Mouse (Mus musculus): ENCODE results near the gene Suds3. TPM values are rescaled to one million over a fixed set of nuclear protein-coding genes. Genes with fewer than 3 reads are reported as not detected.

Suds3 gene
- 52.9 and 83.1 TPM in 2 replicates for polyA plus RNA-seq (2014; fragmentation: Nextera tagmentation; extraction: Ambion mirVana)

DNA sequence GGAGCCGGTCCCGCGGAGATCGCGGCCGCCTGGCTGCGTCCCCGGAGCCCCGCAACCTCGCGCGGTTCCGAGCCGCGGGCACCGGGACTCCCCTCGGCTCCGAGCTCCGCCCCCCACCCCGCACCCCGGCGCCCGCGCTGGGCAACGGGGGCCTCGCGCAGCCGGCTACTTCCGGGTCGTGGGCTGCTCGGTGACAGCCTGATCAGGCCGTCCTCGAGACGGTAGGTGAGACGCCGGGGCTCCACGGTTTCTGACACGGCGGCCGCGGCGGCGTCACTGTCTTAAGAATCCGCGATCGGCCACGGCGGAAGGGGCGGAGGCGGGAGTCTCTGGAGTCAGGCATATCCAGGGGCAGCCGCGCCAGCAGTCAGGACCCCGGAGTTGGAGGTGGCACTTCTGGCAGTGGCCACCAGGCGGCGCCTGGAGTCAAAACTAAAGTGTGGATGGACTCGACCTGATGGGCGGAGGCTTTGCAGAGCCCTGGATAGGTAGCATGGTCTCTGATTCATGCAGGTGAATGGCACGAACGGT is at the start of gene Suds3:
Suds3 (minus strand) TSS at position 278 of the 531 bp plus-strand sequence.
- Histone ChIP-seq H3K36me3 (ENCODE audit: control insufficient read depth, insufficient read depth, low read length) (peaks cover 26% of the 10 kb centered on the region), H3K4me2 (ENCODE audit: low read length) (peak within 1 kb of the TSS; percentile 84), H3K4me3 (replicated peaks; ENCODE audit: low read depth, low read length) (peak within 1 kb of the TSS; percentile 92), H3K9ac (replicated peaks; ENCODE audit: low read length) (peak within 1 kb of the TSS; percentile 86), H3K27ac (replicated peaks; ENCODE audit: low read depth, low read length) (peak within 1 kb of the TSS; percentile 91), H3K27me3 (ENCODE audit: control insufficient read depth, insufficient read depth, low read length) (0 out of 2 replicates have a peak, but pooled peaks cover under 1% of the 10 kb centered on the region), H3K9me3 (ENCODE audit: control insufficient read depth, low read length) (no peaks in the 10 kb centered on the region), H3K4me1 (ENCODE audit: control insufficient read depth, insufficient read depth, low read length) (peaks cover 12% of the 10 kb centered on the region)
- WGBS = under 1% methylated on average over 59 of the region's 59 CpGs
- DNase-seq = peak; percentile 94
- peak; percentile 82 for ATAC-seq (ENCODE audit: low FRiP score, low TSS enrichment)

DNA sequence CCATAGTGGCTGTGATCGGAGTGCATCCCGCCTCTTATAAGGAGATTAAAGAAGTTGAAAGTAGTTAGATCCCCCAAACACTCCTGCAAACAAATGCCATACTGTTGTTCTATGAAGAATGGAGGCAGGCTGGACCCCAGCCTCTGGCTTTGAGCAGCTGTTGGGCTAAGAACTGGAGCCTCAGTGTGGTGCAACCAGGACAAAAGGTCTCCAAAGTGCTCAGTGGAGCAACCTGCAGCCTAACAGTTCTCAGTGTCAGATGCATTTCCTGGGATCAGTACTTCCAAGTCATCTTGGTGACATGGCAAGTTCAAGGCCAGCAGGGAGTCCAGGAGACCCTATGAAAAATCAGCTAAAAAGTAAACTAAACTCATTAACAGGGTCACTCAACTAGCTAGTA is 49.0 kb upstream of the Suds3 start:
- Histone ChIP-seq H3K36me3 (ENCODE audit: control insufficient read depth, insufficient read depth, low read length) (no peaks in the 10 kb centered on the region), H3K9me3 (ENCODE audit: control insufficient read depth, low read length) (no peaks in the 10 kb centered on the region), H3K27me3 (ENCODE audit: control insufficient read depth, insufficient read depth, low read length) (no peaks in the 10 kb centered on the region), H3K4me3 (replicated peaks; ENCODE audit: low read depth, low read length) (no peak overlapping the region), H3K4me1 (ENCODE audit: control insufficient read depth, insufficient read depth, low read length) (no peaks in the 10 kb centered on the region), H3K4me2 (ENCODE audit: low read length) (no peak overlapping the region), H3K9ac (replicated peaks; ENCODE audit: low read length) (no peak overlapping the region), H3K27ac (replicated peaks; ENCODE audit: low read depth, low read length) (no peak overlapping the region)
- DNase-seq (no peak), ATAC-seq (ENCODE audit: low FRiP score, low TSS enrichment) (no peak)
- WGBS = 60% methylated on average over 2 of the region's 2 CpGs

DNA sequence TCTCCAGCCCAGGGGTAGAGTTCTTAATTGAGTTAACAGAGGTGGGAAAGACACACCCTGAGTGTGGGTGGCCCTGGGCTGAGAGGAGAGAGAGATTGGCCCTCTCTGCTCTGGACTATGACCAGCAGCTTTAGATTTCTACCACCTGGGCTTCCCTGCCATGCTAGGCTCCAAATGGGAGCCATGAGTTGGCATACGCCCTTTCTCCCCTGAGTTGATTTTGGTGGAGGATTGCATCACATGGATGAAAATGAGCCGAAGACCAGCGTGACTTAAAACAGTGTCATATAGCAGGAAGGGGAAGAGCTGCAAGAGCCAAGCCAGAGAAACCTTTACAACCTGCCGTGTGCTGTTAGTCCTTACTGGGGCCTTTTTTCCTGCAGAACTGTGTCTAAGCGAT is 48.6 kb upstream of the Suds3 start:
- Histone ChIP-seq H3K9me3 (ENCODE audit: control insufficient read depth, low read length) (no peaks in the 10 kb centered on the region), H3K4me1 (ENCODE audit: control insufficient read depth, insufficient read depth, low read length) (no peaks in the 10 kb centered on the region), H3K27me3 (ENCODE audit: control insufficient read depth, insufficient read depth, low read length) (no peaks in the 10 kb centered on the region), H3K27ac (replicated peaks; ENCODE audit: low read depth, low read length) (no peak overlapping the region), H3K4me2 (ENCODE audit: low read length) (no peak overlapping the region), H3K9ac (replicated peaks; ENCODE audit: low read length) (no peak overlapping the region), H3K4me3 (replicated peaks; ENCODE audit: low read depth, low read length) (no peak overlapping the region), H3K36me3 (ENCODE audit: control insufficient read depth, insufficient read depth, low read length) (no peaks in the 10 kb centered on the region)
- WGBS = 88% methylated on average over 5 of the region's 5 CpGs
- ATAC-seq (ENCODE audit: low FRiP score, low TSS enrichment) = no peak
- no peak for DNase-seq

DNA sequence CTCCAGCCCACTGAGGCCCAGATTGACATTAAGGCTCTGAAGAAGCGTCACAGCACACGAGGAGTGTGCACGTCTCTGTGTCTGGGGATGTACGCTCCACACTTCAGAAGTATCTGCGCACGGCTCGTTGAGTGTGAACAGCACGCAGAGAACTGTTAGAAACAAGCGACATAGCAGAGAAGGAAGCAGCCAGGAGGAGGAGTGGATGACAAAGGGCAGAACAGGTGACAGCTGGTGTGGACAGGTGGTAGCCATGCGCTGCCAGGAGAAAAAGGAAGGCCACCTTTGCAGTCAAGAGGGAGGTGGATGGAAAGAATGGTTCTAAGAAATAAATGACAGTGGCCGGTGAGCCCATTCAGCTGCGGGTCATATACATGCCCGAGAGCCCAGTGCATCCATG is 47.9 kb upstream of the Suds3 start:
- no peak overlapping the region for H3K4me2 ChIP-seq (ENCODE audit: low read length)
- DNase-seq (no peak), ATAC-seq (ENCODE audit: low FRiP score, low TSS enrichment) (no peak)
- no peak overlapping the region for H3K27ac ChIP-seq (replicated peaks; ENCODE audit: low read depth, low read length)
- H3K4me3 ChIP-seq (replicated peaks; ENCODE audit: low read depth, low read length) = no peak overlapping the region
- H3K9me3 ChIP-seq (ENCODE audit: control insufficient read depth, low read length) = no peaks in the 10 kb centered on the region
- H3K36me3 ChIP-seq (ENCODE audit: control insufficient read depth, insufficient read depth, low read length) = no peaks in the 10 kb centered on the region
- 95% methylated on average over 13 of the region's 13 CpGs for WGBS
- no peak overlapping the region for H3K9ac ChIP-seq (replicated peaks; ENCODE audit: low read length)
- H3K27me3 ChIP-seq (ENCODE audit: control insufficient read depth, insufficient read depth, low read length) = no peaks in the 10 kb centered on the region
- H3K4me1 ChIP-seq (ENCODE audit: control insufficient read depth, insufficient read depth, low read length) = no peaks in the 10 kb centered on the region

DNA sequence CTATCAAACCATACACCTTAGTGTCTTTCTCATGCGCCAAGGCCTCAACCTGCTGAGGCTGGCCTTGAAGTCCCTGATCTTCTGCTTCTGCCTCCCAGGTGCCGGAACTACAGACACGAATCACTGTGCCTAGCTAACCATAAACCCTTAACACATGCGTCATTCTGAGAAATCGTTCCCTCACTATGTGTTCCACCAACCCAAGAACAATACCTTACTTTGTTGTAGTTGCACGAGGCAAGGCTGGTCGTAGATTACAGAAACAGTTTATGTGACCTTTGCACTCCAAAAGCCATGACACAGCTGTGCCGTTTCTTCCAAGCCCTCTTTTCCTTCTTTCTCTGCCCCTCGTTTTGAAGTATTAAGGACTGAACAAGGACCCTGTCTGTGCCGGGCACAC is 44.6 kb upstream of the Suds3 start:
- no peak overlapping the region for H3K4me3 ChIP-seq (replicated peaks; ENCODE audit: low read depth, low read length)

DNA sequence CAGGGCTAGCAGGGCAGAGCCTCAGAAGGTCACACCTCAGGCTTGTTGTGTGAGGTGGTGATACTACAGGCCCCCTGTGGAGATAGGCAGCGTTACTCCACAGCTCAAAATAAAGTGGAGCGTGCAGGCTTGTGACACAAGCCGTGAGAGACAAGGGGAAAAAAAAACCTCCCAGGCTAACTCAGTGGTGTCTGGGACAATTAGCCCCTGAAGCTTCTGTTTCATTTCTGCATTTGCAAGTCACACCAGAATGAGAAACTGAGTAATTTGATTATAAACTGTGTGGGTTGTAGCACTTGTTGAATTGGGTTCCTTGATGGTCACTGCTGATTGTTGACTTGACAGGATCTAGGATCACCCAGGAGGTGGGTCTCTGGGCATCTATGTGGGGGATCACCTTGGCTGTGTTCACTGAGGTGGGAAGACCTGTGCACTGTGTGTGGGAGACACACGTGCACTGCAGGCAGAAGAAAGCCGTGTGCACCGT is 43.9 kb upstream of the Suds3 start:
- H3K27ac ChIP-seq (replicated peaks; ENCODE audit: low read depth, low read length) = no peak overlapping the region
- H3K9me3 ChIP-seq (ENCODE audit: control insufficient read depth, low read length) = no peaks in the 10 kb centered on the region
- no peaks in the 10 kb centered on the region for H3K36me3 ChIP-seq (ENCODE audit: control insufficient read depth, insufficient read depth, low read length)
- 61% methylated on average over 6 of the region's 6 CpGs for WGBS
- ATAC-seq (ENCODE audit: low FRiP score, low TSS enrichment) (no peak), DNase-seq (no peak)
- H3K9ac ChIP-seq (replicated peaks; ENCODE audit: low read length) = no peak overlapping the region
- no peaks in the 10 kb centered on the region for H3K4me1 ChIP-seq (ENCODE audit: control insufficient read depth, insufficient read depth, low read length)
- no peaks in the 10 kb centered on the region for H3K27me3 ChIP-seq (ENCODE audit: control insufficient read depth, insufficient read depth, low read length)
- no peak overlapping the region for H3K4me2 ChIP-seq (ENCODE audit: low read length)
- no peak overlapping the region for H3K4me3 ChIP-seq (replicated peaks; ENCODE audit: low read depth, low read length)

More for the DNA sequence above, 44.6 kb upstream of the Suds3 start:
- Histone ChIP-seq H3K4me1 (ENCODE audit: control insufficient read depth, insufficient read depth, low read length) (no peaks in the 10 kb centered on the region), H3K36me3 (ENCODE audit: control insufficient read depth, insufficient read depth, low read length) (no peaks in the 10 kb centered on the region), H3K4me2 (ENCODE audit: low read length) (no peak overlapping the region), H3K27me3 (ENCODE audit: control insufficient read depth, insufficient read depth, low read length) (no peaks in the 10 kb centered on the region), H3K27ac (replicated peaks; ENCODE audit: low read depth, low read length) (no peak overlapping the region), H3K9ac (replicated peaks; ENCODE audit: low read length) (no peak overlapping the region), H3K9me3 (ENCODE audit: control insufficient read depth, low read length) (no peaks in the 10 kb centered on the region)
- no peak for DNase-seq
- 79% methylated on average over 10 of the region's 10 CpGs for WGBS
- ATAC-seq (ENCODE audit: low FRiP score, low TSS enrichment) = no peak

DNA sequence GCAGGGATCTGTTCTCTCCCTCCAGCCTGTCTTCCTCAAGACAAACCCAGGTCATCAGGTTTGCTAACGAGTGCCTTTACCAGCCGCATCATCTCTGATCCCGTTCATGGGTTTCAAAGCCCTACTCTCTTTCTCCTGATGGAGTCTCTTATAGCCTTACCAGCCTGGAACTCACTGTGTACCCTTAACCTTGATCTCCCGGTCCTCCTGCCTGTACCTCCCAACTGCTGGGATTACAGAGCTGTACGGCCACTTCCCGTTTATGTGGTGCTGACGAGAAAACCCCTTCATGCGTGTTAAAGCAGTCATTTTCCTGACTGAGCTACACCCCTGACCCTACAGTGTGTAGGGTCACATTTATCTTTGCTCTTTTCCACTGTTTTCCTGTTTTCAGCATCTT is 43.4 kb upstream of the Suds3 start:
- no peak overlapping the region for H3K4me2 ChIP-seq (ENCODE audit: low read length)
- no peak overlapping the region for H3K9ac ChIP-seq (replicated peaks; ENCODE audit: low read length)
- H3K4me3 ChIP-seq (replicated peaks; ENCODE audit: low read depth, low read length) = no peak overlapping the region
- no peak for DNase-seq
- H3K9me3 ChIP-seq (ENCODE audit: control insufficient read depth, low read length) = no peaks in the 10 kb centered on the region
- no peaks in the 10 kb centered on the region for H3K36me3 ChIP-seq (ENCODE audit: control insufficient read depth, insufficient read depth, low read length)
- ATAC-seq (ENCODE audit: low FRiP score, low TSS enrichment) = no peak
- H3K4me1 ChIP-seq (ENCODE audit: control insufficient read depth, insufficient read depth, low read length) = no peaks in the 10 kb centered on the region
- 74% methylated on average over 8 of the region's 8 CpGs for WGBS
- no peak overlapping the region for H3K27ac ChIP-seq (replicated peaks; ENCODE audit: low read depth, low read length)
- H3K27me3 ChIP-seq (ENCODE audit: control insufficient read depth, insufficient read depth, low read length) = no peaks in the 10 kb centered on the region

DNA sequence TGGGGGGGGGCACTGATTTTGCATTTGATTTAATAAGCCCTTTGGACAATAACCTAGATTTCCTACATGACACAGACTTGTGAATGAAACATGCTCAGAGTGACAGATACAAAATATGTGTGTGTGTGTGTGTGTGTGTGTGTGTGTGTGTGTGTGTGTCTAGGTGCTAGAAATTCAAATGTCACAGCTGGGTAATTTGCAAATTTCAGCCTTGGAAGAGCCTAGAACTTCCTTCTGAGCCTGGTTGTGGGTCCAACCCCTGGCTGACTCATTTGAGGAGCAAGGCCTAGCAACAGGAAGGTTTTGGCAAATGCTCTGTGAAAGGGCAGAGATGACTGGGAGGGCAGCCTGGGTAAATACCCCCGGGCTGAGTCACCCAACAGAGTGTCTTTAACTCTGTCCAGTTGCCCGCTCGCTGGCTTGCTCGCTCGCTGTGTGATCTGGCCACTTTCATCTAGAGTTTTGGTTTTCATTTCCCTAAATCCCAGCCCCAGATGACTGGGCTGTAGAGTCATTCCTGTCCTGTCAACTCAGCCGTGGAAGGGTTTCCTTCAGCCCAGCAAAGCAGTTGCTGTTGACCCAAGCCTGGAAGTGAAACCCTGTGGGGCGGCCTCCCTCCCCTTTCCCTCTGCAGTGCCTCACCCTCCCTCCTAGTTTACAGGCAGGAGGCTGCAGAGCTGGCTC is 42.6 kb upstream of the Suds3 start:
- Histone ChIP-seq H3K27me3 (ENCODE audit: control insufficient read depth, insufficient read depth, low read length) (no peaks in the 10 kb centered on the region), H3K4me1 (ENCODE audit: control insufficient read depth, insufficient read depth, low read length) (no peaks in the 10 kb centered on the region), H3K36me3 (ENCODE audit: control insufficient read depth, insufficient read depth, low read length) (no peaks in the 10 kb centered on the region), H3K4me3 (replicated peaks; ENCODE audit: low read depth, low read length) (no peak overlapping the region), H3K27ac (replicated peaks; ENCODE audit: low read depth, low read length) (no peak overlapping the region), H3K9me3 (ENCODE audit: control insufficient read depth, low read length) (no peaks in the 10 kb centered on the region), H3K9ac (replicated peaks; ENCODE audit: low read length) (no peak overlapping the region), H3K4me2 (ENCODE audit: low read length) (no peak overlapping the region)
- ATAC-seq (ENCODE audit: low FRiP score, low TSS enrichment) = no peak
- no peak for DNase-seq
- 85% methylated on average over 7 of the region's 7 CpGs for WGBS

DNA sequence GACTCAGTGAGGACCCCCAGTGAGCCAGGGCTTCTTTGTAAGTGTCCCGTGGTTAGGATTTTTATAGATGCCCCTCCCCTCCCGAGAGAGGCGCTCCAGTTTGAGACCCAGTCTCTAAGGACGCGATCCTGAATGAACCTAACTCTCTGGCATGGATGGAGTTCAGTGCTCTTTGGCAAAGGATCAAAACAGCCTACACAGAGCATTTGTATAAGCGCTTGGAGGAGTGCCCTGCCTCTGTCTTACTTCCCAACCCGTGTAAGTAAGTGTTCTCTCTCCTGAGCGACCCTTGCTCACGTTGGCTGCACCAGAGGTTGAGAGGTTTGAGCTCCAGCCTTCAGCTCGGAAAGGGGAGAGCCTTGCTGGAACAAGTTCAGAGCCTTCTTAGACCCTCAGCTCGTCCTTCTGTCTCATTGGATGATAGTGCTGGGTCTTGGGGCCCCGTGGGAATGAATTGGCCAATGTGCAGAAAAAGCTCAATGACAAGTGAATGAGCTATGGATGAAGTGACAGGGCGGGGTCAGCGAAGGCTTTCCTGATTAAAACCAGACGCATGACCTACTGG is 37.7 kb upstream of the Suds3 start:
- no peak overlapping the region for H3K4me3 ChIP-seq (replicated peaks; ENCODE audit: low read depth, low read length)
- no peak overlapping the region for H3K4me2 ChIP-seq (ENCODE audit: low read length)
- H3K4me1 ChIP-seq (ENCODE audit: control insufficient read depth, insufficient read depth, low read length) = no peaks in the 10 kb centered on the region
- H3K27me3 ChIP-seq (ENCODE audit: control insufficient read depth, insufficient read depth, low read length) = no peaks in the 10 kb centered on the region
- WGBS = 85% methylated on average over 15 of the region's 15 CpGs
- no peak overlapping the region for H3K9ac ChIP-seq (replicated peaks; ENCODE audit: low read length)
- no peaks in the 10 kb centered on the region for H3K36me3 ChIP-seq (ENCODE audit: control insufficient read depth, insufficient read depth, low read length)
- H3K9me3 ChIP-seq (ENCODE audit: control insufficient read depth, low read length) = no peaks in the 10 kb centered on the region
- no peak overlapping the region for H3K27ac ChIP-seq (replicated peaks; ENCODE audit: low read depth, low read length)
- DNase-seq (peak; percentile 32), ATAC-seq (ENCODE audit: low FRiP score, low TSS enrichment) (no peak)
